ENCODE assay signal across 29 mouse cellular contexts in the genomic region with DNA sequence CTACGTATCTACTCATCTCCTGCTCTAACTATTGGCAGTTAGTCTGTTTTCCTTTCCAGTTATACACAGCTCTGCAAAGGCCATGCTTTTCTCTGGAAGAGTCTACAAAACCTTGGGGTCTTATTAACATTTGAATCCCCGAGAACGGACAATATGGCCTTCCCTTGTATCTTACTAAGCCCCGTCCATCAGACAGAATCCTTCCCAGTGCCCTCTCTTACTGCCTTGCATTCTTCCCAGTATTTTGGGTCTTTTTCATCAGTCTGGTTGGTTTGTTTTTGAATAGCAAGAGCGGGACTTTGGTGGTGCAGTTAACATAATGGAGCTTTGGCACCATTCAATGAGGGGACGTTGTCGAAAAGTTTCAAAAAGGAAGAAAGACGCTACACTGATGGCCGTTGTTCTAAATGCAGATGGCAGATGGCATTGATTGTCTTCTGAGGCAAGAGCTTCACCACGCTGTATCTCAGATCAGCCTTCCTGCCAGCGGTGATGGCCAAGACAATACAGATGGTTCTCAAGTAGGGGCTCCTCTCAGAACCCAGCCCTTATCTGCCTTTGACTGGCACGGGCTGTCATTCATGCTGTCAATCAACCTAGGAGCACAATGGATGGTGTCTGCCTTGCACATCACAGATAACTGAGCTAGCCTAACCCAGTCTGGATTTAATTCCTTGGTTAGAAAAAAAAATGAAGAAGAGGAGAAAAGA.
A peak's percentile ranks its signal among the peaks of the same experiment; 100 is the strongest.
DNase-seq lines count a peak whose midpoint lies in the region; ATAC-seq lines count a peak whose summit lies in the region.
"Had no signal": no experiment of that assay in that cellular context is flagged by ENCODE, and none has a peak within 500 bp of the region (broad histone marks: within the 10 kb centered on the region; RNA-seq: fewer than 3 reads in every experiment).

No protein-coding gene starts in this region.

- no peaks in the 10 kb centered on the region for H3K36me3 ChIP-seq in forebrain, embryonic 15.5 days
- H3K36me3 ChIP-seq in forebrain, embryonic 12.5 days (replicated peaks): no peaks in the 10 kb centered on the region
- H3K36me3 ChIP-seq in midbrain, embryonic 10.5 days: no peaks in the 10 kb centered on the region
- H3K36me3 ChIP-seq in midbrain, embryonic 16.5 days (ENCODE audit: control insufficient read depth, insufficient read depth, low read length): no peaks in the 10 kb centered on the region
- H3K36me3 ChIP-seq: limb, embryonic 10.5 days; limb, embryonic 15.5 days; liver, embryonic 13.5 days had no signal

- no peak overlapping the region for H3K9ac ChIP-seq in forebrain, embryonic 15.5 days (replicated peaks)
- no peak overlapping the region for H3K9ac ChIP-seq in forebrain, embryonic 12.5 days
- no peak overlapping the region for H3K9ac ChIP-seq in midbrain, embryonic 16.5 days (ENCODE audit: low read depth, low read length)
- H3K9ac ChIP-seq: limb, embryonic 15.5 days; liver, embryonic 13.5 days had no signal

- 58% methylated on average over 12 of the region's 12 CpGs for WGBS in forebrain, embryonic 15.5 days
- 58% methylated on average over 12 of the region's 12 CpGs for WGBS in forebrain, embryonic 12.5 days
- WGBS in midbrain, embryonic 10.5 days: 56% methylated on average over 12 of the region's 12 CpGs
- WGBS in midbrain, embryonic 16.5 days: 45% methylated on average over 12 of the region's 12 CpGs

- no peaks in the 10 kb centered on the region for H3K27me3 ChIP-seq in forebrain, embryonic 15.5 days
- H3K27me3 ChIP-seq in forebrain, embryonic 12.5 days: no peaks in the 10 kb centered on the region
- no peaks in the 10 kb centered on the region for H3K27me3 ChIP-seq in midbrain, embryonic 10.5 days (ENCODE audit: low read depth, poor library complexity, severe bottlenecking)
- H3K27me3 ChIP-seq in midbrain, embryonic 16.5 days (ENCODE audit: control insufficient read depth, insufficient read depth, low read depth, low read length): no peaks in the 10 kb centered on the region
- H3K27me3 ChIP-seq: CH12.LX; limb, embryonic 15.5 days; liver, embryonic 13.5 days had no signal

- H3K4me3 ChIP-seq in forebrain, embryonic 15.5 days: no peak overlapping the region
- no peak overlapping the region for H3K4me3 ChIP-seq in forebrain, embryonic 12.5 days (replicated peaks)
- H3K4me3 ChIP-seq in midbrain, embryonic 10.5 days: no peak overlapping the region
- H3K4me3 ChIP-seq in midbrain, embryonic 16.5 days (ENCODE audit: low read depth, low read length): no peak overlapping the region
- H3K4me3 ChIP-seq: gastrocnemius, adult 2 months; limb, embryonic 10.5 days; limb, embryonic 15.5 days; liver, embryonic 13.5 days had no signal

- no peak overlapping the region for H3K27ac ChIP-seq in forebrain, embryonic 15.5 days (replicated peaks)
- H3K27ac ChIP-seq in forebrain, embryonic 12.5 days: no peak overlapping the region
- H3K27ac ChIP-seq in midbrain, embryonic 10.5 days (replicated peaks): peak overlapping the region; percentile 63
- no peak overlapping the region for H3K27ac ChIP-seq in midbrain, embryonic 16.5 days (ENCODE audit: low read length)
- H3K27ac ChIP-seq: gastrocnemius, adult 2 months; limb, embryonic 10.5 days; limb, embryonic 15.5 days; liver, embryonic 13.5 days; macrophage had no signal

- peak; percentile 28 for DNase-seq in embryo, embryonic 10 days (ENCODE audit: low spot score)
- no peak for DNase-seq in embryo, embryonic 11 days
- DNase-seq in midbrain, embryonic 10.5 days (ENCODE audit: low spot score): peak; percentile 52
- DNase-seq in layer of hippocampus, postnatal 36 days: no peak
- DNase-seq: adrenal gland, adult 8-10 months; cerebellum, adult 8-10 months; cerebellum, postnatal 25 days; gastrocnemius, adult 2 months; gastrocnemius, postnatal 36 days; heart, adult 18-20 months; heart, postnatal 36 days; kidney, adult 9 months; kidney, postnatal 10 days; liver, embryonic 13.5 days; lung, adult 2 months; lung, postnatal 10 days; right cerebral cortex, postnatal 25 days; spleen, adult 18-20 months; thymus, postnatal 14 days had no signal

- H3K4me1 ChIP-seq in forebrain, embryonic 15.5 days: peaks cover 14% of the 10 kb centered on the region
- H3K4me1 ChIP-seq in forebrain, embryonic 12.5 days: peaks cover 15% of the 10 kb centered on the region
- peaks cover 31% of the 10 kb centered on the region for H3K4me1 ChIP-seq in midbrain, embryonic 10.5 days
- 0 out of 2 replicates have a peak, but pooled peaks cover 11% of the 10 kb centered on the region for H3K4me1 ChIP-seq in midbrain, embryonic 16.5 days (ENCODE audit: control insufficient read depth, insufficient read depth, low read length)
- H3K4me1 ChIP-seq: limb, embryonic 15.5 days; liver, embryonic 13.5 days had no signal

- peak; percentile 41; the same call in 1 of the 2 replicates for ATAC-seq in forebrain, embryonic 15.5 days (replicated peaks)
- ATAC-seq in forebrain, embryonic 12.5 days (ENCODE audit: low FRiP score): no peak
- ATAC-seq in midbrain, embryonic 16.5 days: no peak
- ATAC-seq: activated CD4-positive, CD25-positive, alpha-beta regulatory T cell, adult 4 months; intestine, postnatal 0 days had no signal

- no peaks in the 10 kb centered on the region for H3K9me3 ChIP-seq in forebrain, embryonic 15.5 days
- H3K9me3 ChIP-seq in forebrain, embryonic 12.5 days: no peaks in the 10 kb centered on the region
- H3K9me3 ChIP-seq in midbrain, embryonic 10.5 days (replicated peaks): no peaks in the 10 kb centered on the region
- no peaks in the 10 kb centered on the region for H3K9me3 ChIP-seq in midbrain, embryonic 16.5 days (replicated peaks; ENCODE audit: control insufficient read depth, low read length, poor library complexity, severe bottlenecking)
- H3K9me3 ChIP-seq: limb, embryonic 10.5 days; limb, embryonic 15.5 days; liver, embryonic 13.5 days had no signal

- no peak overlapping the region for H3K4me2 ChIP-seq in forebrain, embryonic 15.5 days (replicated peaks)
- no peak overlapping the region for H3K4me2 ChIP-seq in forebrain, embryonic 12.5 days
- H3K4me2 ChIP-seq in midbrain, embryonic 16.5 days (ENCODE audit: low read length): no peak overlapping the region
- H3K4me2 ChIP-seq: heart, embryonic 11.5 days; limb, embryonic 15.5 days; liver, embryonic 13.5 days had no signal

Comparison
In these comparisons a context has a peak if more than half of its experiments do, and no peak if none do; other contexts are left out.
1. DNase-seq: peak in embryo, embryonic 10 days (single experiment) and midbrain, embryonic 10.5 days (single experiment); none in embryo, embryonic 11 days (single experiment) and layer of hippocampus, postnatal 36 days (0 of 2).